Mouse (Mus musculus) lung, postnatal 0 days (tissue): ENCODE results near the gene Kcnip4. TPM values are rescaled to one million over a fixed set of nuclear protein-coding genes. Genes with fewer than 3 reads are reported as not detected.

ENCODE experiments used
- ATAC-seq: fragments of 200-750 bp; cut with Nextera tagmentation; 2 replicates; pipeline ENCODE4 v1.8.0; 2017; ENCODE audit warnings: moderate library complexity
- DNase-seq: peaks from one replicate; pipeline ENCODE4 v3.0.0-alpha.2; 2016; ENCODE audit warnings: low spot score
- H3K27ac ChIP-seq: fragments of 300-500 bp; sonication (generic); 2 replicates; pipeline ENCODE4 v1.5.1; 2014; ENCODE audit warnings: antibody characterized with exemption, mild to moderate bottlenecking, low read length, mixed read lengths
- H3K27me3 ChIP-seq: fragments of 300-500 bp; sonication (generic); replicated peaks from 2 replicates; pipeline ENCODE4 v1.6.1; 2014; ENCODE audit warnings: low read length, mixed read lengths; ENCODE audit not compliant: insufficient read depth
- H3K36me3 ChIP-seq: fragments of 300-500 bp; sonication (generic); 2 replicates; pipeline ENCODE4 v1.6.1; 2014; ENCODE audit warnings: low read length, mixed read lengths; ENCODE audit not compliant: insufficient read depth
- H3K4me1 ChIP-seq: fragments of 300-500 bp; sonication (generic); 2 replicates; pipeline ENCODE4 v1.6.1; 2014; ENCODE audit warnings: antibody characterized with exemption, low read depth, low read length, mixed read lengths; ENCODE audit not compliant: insufficient read depth
- H3K4me2 ChIP-seq: fragments of 300-500 bp; sonication (generic); replicated peaks from 2 replicates; pipeline ENCODE4 v1.6.1; 2014; ENCODE audit warnings: low read depth, mild to moderate bottlenecking, low read length, moderate library complexity, mixed read lengths
- H3K4me3 ChIP-seq: fragments of 300-500 bp; sonication (generic); 2 replicates; pipeline ENCODE4 v1.5.1; 2014; ENCODE audit warnings: low read depth, low read length
- H3K9ac ChIP-seq: fragments of 300-500 bp; sonication (generic); replicated peaks from 2 replicates; pipeline ENCODE4 v1.6.1; 2014; ENCODE audit warnings: low read depth, mild to moderate bottlenecking
- H3K9me3 ChIP-seq: fragments of 300-500 bp; sonication (generic); 2 replicates; pipeline ENCODE4 v1.6.1; 2016; ENCODE audit warnings: low read length, mixed read lengths
- CTCF ChIP-seq: IDR thresholded peaks from 2 replicates; pipeline ENCODE4 v1.5.1; 2016; ENCODE audit warnings: antibody characterized with exemption, mild to moderate bottlenecking
- EP300 ChIP-seq: IDR thresholded peaks from 2 replicates; pipeline ENCODE4 v1.6.1; 2016; ENCODE audit warnings: antibody characterized with exemption, mild to moderate bottlenecking, control low read depth
- WGBS: fragments of 180-500 bp; shearing (Covaris S2); extraction: QIAGEN DNeasy Blood & Tissue Kit; methylation state at CpG from one replicate; pipeline ENCODE4 v1.1.7; 2014; 5-methylcytosine and 5-hydroxymethylcytosine counted together
- polyA plus RNA-seq: library from polyadenylated mRNA; unstranded; fragments of >200 nt; fragmentation: Nextera tagmentation; extraction: Ambion mirVana; gene quantifications from 2 replicates; pipeline ENCODE4 v1.2.1, GENCODE M21; 2015

Kcnip4 gene
- 0.48 and 0.53 TPM in 2 replicates for polyA plus RNA-seq

- TF ChIP-seq EP300: no peak
- peak; percentile 15; the same call in 1 of the 2 replicates for TF ChIP-seq CTCF
- H3K4me1 ChIP-seq: no peaks in the 10 kb centered on the region
- H3K36me3 ChIP-seq: no peaks in the 10 kb centered on the region
- H3K4me2 ChIP-seq: peak within 1 kb of the TSS; percentile 57
- peak within 1 kb of the TSS; percentile 27; the same call in 1 of the 2 replicates for H3K4me3 ChIP-seq
- ATAC-seq (peak; percentile 28; the same call in 1 of the 2 replicates), DNase-seq (peak; percentile 5)
- no peak within 1 kb of the TSS for H3K9ac ChIP-seq
- H3K27ac ChIP-seq: no peak within 1 kb of the TSS
- H3K27me3 ChIP-seq: peaks cover 5% of the 10 kb centered on the region
- H3K9me3 ChIP-seq: no peaks in the 10 kb centered on the region
- 2% methylated on average over 37 of the region's 50 CpGs for WGBS
These were observed at the start of gene Kcnip4 for GRCm38 (mm10) chr5:49524394-49525241. Kcnip4 (minus strand) TSS chr5:49524907.

GRCm38 (mm10) chr5:49571876-49572275 lies 47.2 kb upstream of the Kcnip4 start:
- TF ChIP-seq EP300 (no peak), CTCF (no peak)
- WGBS: 76% methylated on average over 4 of the region's 4 CpGs
- Histone ChIP-seq H3K4me3 (no peak overlapping the region), H3K4me1 (no peaks in the 10 kb centered on the region), H3K27ac (no peak overlapping the region), H3K4me2 (no peak overlapping the region), H3K36me3 (no peaks in the 10 kb centered on the region), H3K9me3 (no peaks in the 10 kb centered on the region), H3K27me3 (no peaks in the 10 kb centered on the region), H3K9ac (no peak overlapping the region)
- ATAC-seq (no peak), DNase-seq (no peak)

GRCm38 (mm10) chr5:49563751-49564150 lies 39.0 kb upstream of the Kcnip4 start:
- no peaks in the 10 kb centered on the region for H3K4me1 ChIP-seq
- no peak for ATAC-seq
- H3K9me3 ChIP-seq: no peaks in the 10 kb centered on the region
- DNase-seq: no peak
- H3K4me3 ChIP-seq: no peak overlapping the region
- H3K4me2 ChIP-seq: no peak overlapping the region
- no peaks in the 10 kb centered on the region for H3K27me3 ChIP-seq
- no peak overlapping the region for H3K9ac ChIP-seq
- WGBS: 82% methylated on average over 4 of the region's 4 CpGs
- TF ChIP-seq EP300: no peak
- TF ChIP-seq CTCF: no peak
- H3K27ac ChIP-seq: no peak overlapping the region
- no peaks in the 10 kb centered on the region for H3K36me3 ChIP-seq

GRCm38 (mm10) chr5:49557436-49557835 lies 32.7 kb upstream of the Kcnip4 start:
- WGBS: 60% methylated on average over 3 of the region's 3 CpGs

GRCm38 (mm10) chr5:49547884-49548283 lies 23.2 kb upstream of the Kcnip4 start:
- Histone ChIP-seq H3K9ac (no peak overlapping the region), H3K27me3 (no peaks in the 10 kb centered on the region), H3K4me2 (no peak overlapping the region), H3K36me3 (no peaks in the 10 kb centered on the region), H3K9me3 (no peaks in the 10 kb centered on the region), H3K4me3 (no peak overlapping the region), H3K4me1 (no peaks in the 10 kb centered on the region), H3K27ac (no peak overlapping the region)
- ATAC-seq: no peak
- 81% methylated on average over 3 of the region's 3 CpGs for WGBS
- TF ChIP-seq CTCF: no peak
- TF ChIP-seq EP300: no peak
- DNase-seq: no peak

More at GRCm38 (mm10) chr5:49557436-49557835, 32.7 kb upstream of the Kcnip4 start:
- no peaks in the 10 kb centered on the region for H3K36me3 ChIP-seq
- H3K4me2 ChIP-seq: no peak overlapping the region
- ATAC-seq: no peak
- TF ChIP-seq CTCF (no peak), EP300 (no peak)
- DNase-seq: no peak
- no peaks in the 10 kb centered on the region for H3K27me3 ChIP-seq
- H3K9me3 ChIP-seq: no peaks in the 10 kb centered on the region
- H3K9ac ChIP-seq: no peak overlapping the region
- H3K4me1 ChIP-seq: no peaks in the 10 kb centered on the region
- H3K4me3 ChIP-seq: no peak overlapping the region
- H3K27ac ChIP-seq: no peak overlapping the region

GRCm38 (mm10) chr5:49529362-49529761 lies 4.7 kb upstream of the Kcnip4 start:
- ATAC-seq (no peak), DNase-seq (peak; percentile 55)
- no peak overlapping the region for H3K27ac ChIP-seq
- H3K27me3 ChIP-seq: peaks cover 4% of the 10 kb centered on the region
- no peaks in the 10 kb centered on the region for H3K36me3 ChIP-seq
- 46% methylated on average over 8 of the region's 8 CpGs for WGBS
- no peak overlapping the region for H3K9ac ChIP-seq
- TF ChIP-seq CTCF (no peak), EP300 (no peak)
- no peak overlapping the region for H3K4me3 ChIP-seq
- no peak overlapping the region for H3K4me2 ChIP-seq
- H3K9me3 ChIP-seq: no peaks in the 10 kb centered on the region
- no peaks in the 10 kb centered on the region for H3K4me1 ChIP-seq
